Mouse (Mus musculus) liver, postnatal 0 days (tissue): ENCODE data around the gene Rpl29.

Experiments
- CTCF ChIP-seq: sonication (generic); IDR thresholded peaks from 2 replicates; pipeline ENCODE4 v1.5.1; 2016; ENCODE audit warnings: antibody characterized with exemption, low read depth
- EP300 ChIP-seq: IDR thresholded peaks from 2 replicates; pipeline ENCODE4 v1.6.1; 2016; ENCODE audit warnings: antibody characterized with exemption, low read depth, mild to moderate bottlenecking

DNA sequence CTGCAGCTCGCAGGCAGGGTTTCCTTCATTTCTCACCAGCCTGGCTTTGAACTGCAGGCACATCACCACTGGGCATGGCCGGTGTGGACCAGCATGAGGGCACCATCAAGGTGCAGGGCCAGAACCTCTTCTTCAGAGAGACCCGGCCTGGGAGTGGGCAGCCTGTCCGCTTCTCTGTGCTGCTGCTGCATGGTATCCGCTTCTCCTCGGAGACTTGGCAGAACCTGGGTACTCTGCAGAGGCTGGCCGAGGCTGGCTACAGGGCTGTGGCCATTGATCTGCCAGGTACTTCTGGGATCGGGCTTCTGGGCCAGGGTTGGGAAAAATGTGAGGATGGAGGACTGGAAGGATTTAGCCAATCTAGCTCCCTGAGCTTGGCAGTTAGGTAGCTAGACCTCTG lies 20.7 kb downstream of the Rpl29 start:
- TF ChIP-seq CTCF (no peak), EP300 (no peak)
